Mouse (Mus musculus): ENCODE measurements around the gene Evi5.

The Evi5 gene

DNA sequence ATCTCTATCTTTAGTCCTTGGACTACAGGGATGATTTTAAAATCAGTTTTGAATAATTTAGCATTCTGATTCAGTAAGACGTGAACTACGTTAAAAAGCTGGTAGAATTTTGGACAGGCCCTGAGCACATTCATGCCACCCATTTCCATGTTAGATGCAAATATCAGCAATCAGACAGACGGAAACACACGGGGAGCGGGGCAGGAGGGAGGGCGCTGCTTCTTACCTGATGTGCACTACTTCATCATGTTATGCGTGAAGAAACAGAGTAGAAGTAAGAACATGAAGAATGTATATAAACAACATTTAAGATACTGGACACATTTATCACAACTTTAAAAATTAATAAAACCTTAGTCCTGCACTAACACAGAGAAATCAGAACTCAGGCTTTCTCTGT lies 121.3 kb downstream of the Evi5 start:
- no peak for DNase-seq (ENCODE audit: low read depth in 1 of 2, low spot score in 2 of 2)

DNA sequence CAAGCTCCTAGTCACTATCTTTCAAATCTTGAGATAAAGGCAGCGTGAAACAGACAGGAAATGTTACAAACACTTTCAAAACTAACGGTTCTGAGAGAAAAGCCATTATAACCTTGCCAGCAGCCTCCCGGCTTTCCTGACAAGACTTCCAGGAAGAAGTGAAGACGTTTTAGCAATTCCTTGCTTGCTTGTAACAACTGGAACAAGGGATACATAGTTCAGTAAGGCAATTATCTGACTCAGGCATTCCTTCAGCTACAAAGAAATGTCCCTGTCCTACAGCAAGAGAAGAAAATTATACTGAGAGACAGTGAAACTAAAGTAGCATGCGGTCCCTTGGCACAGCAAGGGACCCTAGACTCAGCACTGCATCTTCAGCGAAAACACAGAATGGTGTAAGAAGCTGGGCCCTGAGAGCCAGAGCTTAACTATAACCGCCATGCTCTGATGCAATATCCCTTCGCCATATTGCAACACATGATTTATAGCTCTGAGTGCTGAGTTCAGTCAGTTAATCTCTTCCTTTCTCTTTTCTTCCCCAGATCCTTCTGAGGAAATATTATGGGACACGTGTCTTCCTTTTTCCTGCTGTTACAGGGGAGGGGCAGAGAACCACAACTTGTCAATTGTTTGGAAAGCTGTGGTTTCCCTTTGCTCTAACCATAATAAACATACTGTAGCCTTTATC lies 125.5 kb downstream of the Evi5 start:
- peak in 1 of 2 experiments; percentile 12 for DNase-seq (ENCODE audit: low read depth in 1 of 2, low spot score in 2 of 2)

DNA sequence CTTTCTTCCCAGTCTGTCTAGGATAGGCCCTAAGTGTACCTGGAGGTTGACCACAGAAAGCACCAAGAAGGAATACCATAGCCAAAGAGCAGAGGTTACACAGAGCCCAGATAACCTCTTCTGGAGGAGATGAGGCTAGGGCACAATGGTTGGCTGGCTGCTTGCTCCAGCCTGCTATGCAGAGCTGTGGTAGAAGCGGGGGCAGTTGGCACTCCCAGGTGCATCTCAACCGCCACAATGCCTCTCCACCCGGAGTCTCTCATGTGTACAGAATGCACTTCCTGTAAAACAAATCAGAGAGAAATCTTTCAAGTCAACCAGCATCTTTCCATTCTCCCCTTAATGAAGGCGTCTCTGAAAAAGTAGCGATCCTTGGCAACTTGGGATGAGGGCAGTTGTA lies 135.9 kb downstream of the Evi5 start:
- DNase-seq (ENCODE audit: low read depth in 1 of 2, low spot score in 2 of 2) = no peak

DNA sequence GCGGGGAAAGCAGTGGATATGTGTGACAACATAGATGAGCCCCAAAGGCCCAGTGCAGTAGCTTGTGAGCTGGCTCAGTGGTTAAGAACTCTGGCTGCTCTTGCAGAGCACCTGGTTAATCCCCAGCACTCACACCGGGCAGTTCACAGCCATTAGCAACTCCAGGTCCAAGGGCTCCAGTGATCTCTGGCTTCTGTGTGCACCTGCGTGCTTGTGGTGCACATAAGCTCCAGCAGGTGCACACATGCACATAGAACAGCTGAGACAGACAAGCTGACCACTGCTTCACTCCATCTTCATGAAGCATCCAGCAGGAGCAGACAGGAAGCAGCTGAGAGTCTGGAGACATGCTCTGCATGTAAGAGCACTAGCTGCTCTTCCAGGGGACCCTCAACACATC lies 136.6 kb downstream of the Evi5 start:
- DNase-seq (ENCODE audit: low read depth in 1 of 2, low spot score in 2 of 2) = no peak

- DNase-seq (ENCODE audit: low read depth in 1 of 2, low spot score in 2 of 2) = no peak
Observed at GRCm38 (mm10) chr5:107736171-107736570, 138.7 kb downstream of the Evi5 start.

DNA sequence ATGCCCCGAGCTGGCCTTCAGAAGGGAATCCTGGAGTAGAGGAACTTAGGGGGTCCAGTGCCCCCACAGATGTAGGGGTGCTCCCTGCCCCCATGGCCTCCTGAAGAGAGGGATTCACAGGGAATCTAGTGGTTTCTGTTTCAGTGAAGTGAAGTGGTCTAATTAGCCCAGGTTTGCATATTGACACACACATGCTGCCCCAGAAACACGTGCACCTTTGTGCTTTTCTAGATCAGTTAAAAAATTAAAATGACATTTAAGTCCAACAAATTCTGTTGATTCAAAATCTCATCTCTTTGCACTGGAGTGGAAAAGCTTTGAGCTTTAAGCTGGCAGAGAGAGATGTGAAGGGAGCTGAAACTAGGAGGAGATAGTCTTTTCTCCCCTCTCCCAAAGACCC lies 143.1 kb downstream of the Evi5 start:
- no peak for DNase-seq (ENCODE audit: low read depth in 1 of 2, low spot score in 2 of 2)

DNA sequence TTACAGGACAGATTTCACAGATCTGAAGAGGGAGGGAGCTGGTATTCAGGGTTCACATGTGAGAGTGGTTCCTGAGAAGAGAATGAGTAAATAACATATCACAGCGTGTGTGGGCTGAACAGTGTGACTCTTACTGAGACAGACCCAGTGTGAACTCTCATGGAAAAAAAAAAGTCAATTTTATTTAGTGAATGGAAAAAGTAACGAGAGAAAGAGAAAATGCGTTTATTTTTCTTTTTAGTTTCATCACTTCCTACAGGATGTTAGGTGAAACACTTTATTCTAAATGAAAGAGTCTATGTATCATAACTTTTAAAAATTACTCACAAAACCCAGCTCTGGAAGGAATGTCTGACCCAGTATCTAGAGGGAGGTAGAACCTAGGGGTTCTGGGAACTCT lies 143.5 kb downstream of the Evi5 start:
- no peak for DNase-seq (ENCODE audit: low read depth in 1 of 2, low spot score in 2 of 2)

GRCm38 (mm10) chr5:107727007-107727402 lies 147.9 kb downstream of the Evi5 start:
- DNase-seq (ENCODE audit: low read depth in 1 of 2, low spot score in 2 of 2) = no peak

DNA sequence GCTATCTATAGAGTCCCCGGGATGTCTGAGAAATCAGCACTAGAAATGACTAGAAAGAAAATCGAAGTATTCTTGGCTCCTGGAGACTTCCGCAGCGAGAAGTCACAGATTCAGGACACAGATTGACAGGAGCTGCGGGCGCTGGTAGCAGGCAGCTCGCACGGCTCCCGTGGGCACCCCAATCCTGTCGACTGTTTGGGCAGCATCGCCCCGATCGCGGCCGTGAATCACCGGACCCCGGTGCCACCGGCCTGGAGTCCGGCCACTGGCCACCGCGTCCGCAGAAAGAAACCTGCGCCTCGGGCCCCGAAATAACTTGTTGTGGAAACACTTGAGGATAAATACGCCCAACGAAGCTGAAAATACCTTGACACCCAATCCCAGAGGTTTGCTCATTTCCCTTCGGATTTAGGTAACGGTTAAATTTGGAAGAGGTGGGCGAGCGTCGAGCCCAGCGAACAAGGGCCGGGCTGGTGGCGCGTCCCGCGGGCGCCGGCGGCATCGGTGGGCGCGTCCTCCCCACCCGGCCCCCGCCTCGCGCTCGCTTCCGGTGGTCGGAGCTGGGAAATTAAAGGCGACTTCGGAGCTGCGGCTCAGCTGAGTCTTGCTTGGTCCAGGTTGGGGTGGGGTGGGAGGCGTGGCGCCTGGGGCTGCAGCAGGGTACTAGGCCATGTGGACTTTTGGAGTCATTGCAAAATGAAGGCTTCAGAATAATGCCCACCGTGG lies 148.5 kb downstream of the Evi5 start:
- DNase-seq (ENCODE audit: low read depth in 1 of 2, low spot score in 2 of 2) = no peak

DNA sequence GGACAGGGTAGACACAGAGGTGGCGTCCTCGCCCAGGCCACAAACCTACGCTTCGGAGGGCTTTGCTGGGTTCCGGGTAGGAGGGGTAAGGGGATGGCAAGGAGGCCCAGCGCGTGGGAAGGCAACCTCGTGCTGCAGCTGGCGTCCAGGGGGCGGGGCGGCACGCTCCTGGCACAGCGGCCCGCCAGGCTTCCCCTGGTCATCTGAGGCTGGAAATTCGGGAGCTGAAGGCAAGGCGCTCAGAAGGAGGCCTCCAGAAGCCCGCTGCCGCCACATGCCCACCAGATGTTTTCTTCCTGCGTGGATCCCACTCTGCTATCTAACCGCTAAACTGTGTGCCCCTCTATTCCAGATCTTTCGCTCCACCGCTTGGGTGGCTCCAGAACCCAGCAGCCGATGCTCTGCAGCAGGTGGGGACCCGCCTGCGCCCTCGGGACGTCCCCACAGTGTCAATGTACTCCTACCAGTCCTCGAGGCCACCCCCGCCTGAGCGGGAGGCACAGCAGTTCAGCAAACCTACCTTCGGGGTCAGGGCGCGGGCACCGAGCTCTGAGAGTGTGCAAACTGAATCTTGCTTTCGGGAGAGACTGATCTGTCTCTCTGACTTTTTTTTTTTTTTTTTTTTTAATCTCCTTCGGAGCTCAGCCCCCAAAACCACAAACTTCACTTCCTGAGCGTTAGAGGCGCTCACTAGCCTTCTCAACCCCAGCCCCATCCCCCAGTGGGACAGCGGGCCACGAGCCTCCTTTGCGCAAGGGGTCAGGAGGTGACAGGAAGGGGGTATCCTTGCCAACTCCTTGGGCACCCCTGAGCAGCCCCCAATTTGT lies 149.3 kb downstream of the Evi5 start, which contains the start of gene Gfi1:
Gene Gfi1, minus strand, starts transcription at position 602 of the 827 bp plus-strand sequence.
- no peak for DNase-seq (ENCODE audit: low read depth in 1 of 2, low spot score in 2 of 2)

- DNase-seq (ENCODE audit: low read depth in 1 of 2, low spot score in 2 of 2) = no peak
Observed at GRCm38 (mm10) chr5:107724661-107725434, 150.1 kb downstream of the Evi5 start.

- no peak for DNase-seq (ENCODE audit: low read depth in 1 of 2, low spot score in 2 of 2)
Observed at GRCm38 (mm10) chr5:107723541-107724511, 151.1 kb downstream of the Evi5 start.

- DNase-seq (ENCODE audit: low read depth in 1 of 2, low spot score in 2 of 2) = no peak
Observed at GRCm38 (mm10) chr5:107722661-107723532, 152.0 kb downstream of the Evi5 start.

- DNase-seq (ENCODE audit: low read depth in 1 of 2, low spot score in 2 of 2) = no peak
Observed at GRCm38 (mm10) chr5:107721638-107722011, 153.3 kb downstream of the Evi5 start.

- DNase-seq (ENCODE audit: low read depth in 1 of 2, low spot score in 2 of 2) = no peak
Observed at GRCm38 (mm10) chr5:107720991-107721637, 153.8 kb downstream of the Evi5 start.

DNA sequence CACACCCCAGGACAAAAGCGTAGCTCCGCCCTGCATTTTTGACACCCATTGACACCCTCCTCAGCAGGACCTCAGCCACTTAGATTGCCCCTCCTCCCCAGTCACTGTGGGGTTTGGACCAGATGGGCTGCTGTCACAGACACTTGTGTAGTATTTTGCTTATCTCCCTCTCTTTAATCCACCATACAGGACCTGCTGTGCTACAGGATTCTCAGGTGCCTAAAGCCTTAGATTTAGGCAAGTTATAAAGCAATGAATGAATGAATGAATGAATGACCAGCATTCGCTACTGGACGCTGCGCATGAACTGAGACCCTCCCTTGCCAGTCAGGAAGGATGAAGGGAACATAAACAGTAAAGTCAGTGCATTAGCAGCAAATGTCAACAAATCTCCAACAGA lies 154.4 kb downstream of the Evi5 start:
- no peak for DNase-seq (ENCODE audit: low read depth in 1 of 2, low spot score in 2 of 2)

DNA sequence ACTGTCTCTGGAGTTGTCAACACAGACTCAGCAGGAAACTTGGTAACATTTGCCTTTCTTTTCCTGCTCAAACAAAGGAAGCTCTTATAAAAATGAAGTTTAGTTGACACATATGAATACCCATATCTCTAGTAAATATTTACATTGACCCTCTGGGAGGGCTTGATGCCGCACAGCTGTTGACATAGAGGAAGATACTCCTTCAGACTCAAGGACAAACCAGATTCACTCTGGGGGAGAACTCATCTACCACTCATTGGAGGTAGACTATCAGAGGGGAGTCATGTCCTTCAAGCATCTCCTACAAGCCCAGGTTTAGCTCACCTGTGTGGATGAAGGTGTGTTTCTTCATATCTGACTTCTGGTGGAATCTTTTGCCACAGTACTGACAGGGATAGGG lies 155.1 kb downstream of the Evi5 start:
- DNase-seq (ENCODE audit: low read depth in 1 of 2, low spot score in 2 of 2) = no peak

DNA sequence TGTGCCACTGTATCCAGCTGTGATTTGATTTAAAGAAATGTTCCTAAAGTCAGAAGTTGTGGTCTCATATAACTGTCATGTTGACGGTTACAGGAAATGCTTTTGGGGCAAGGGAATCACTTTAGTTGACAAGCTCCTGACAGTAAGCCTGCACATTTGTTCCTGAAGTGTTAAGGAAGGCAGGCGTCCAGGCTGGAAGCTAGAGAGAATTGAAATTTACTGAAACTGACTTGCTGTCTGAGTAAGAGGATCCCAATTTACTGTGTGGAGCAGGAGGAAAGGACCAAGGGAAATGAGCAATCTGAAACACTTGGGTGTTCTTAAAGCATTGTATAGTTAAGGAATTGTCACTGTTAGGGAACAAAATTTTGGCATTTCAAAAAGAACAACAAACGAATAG lies 155.7 kb downstream of the Evi5 start:
- no peak for DNase-seq (ENCODE audit: low read depth in 1 of 2, low spot score in 2 of 2)
